Mouse (Mus musculus): ENCODE data around the gene Maco1. TPM values are rescaled to one million over a fixed set of nuclear protein-coding genes. Genes with fewer than 3 reads are reported as not detected.

Gene Maco1
- polyA plus RNA-seq, 1 experiment from 2014 or later: 19.0 TPM

- H3K4me3 ChIP-seq (ENCODE audit: low read depth, low read length): no peak overlapping the region
- ATAC-seq: no peak
- no peak overlapping the region for H3K27ac ChIP-seq (ENCODE audit: low read depth, low read length)
- H3K4me1 ChIP-seq (replicated peaks; ENCODE audit: control insufficient read depth, insufficient read depth, low read length): peaks cover 6% of the 10 kb centered on the region
- 79% methylated on average over 13 of the region's 13 CpGs for WGBS
- no peaks in the 10 kb centered on the region for H3K27me3 ChIP-seq (replicated peaks; ENCODE audit: control insufficient read depth, insufficient read depth, low read length)
- no peak overlapping the region for H3K9ac ChIP-seq (ENCODE audit: low read depth, low read length)
- no peak overlapping the region for H3K4me2 ChIP-seq (replicated peaks; ENCODE audit: low read depth)
- no peaks in the 10 kb centered on the region for H3K9me3 ChIP-seq (ENCODE audit: control insufficient read depth)
- peaks cover 10% of the 10 kb centered on the region; the same call in 1 of the 2 replicates for H3K36me3 ChIP-seq (ENCODE audit: control insufficient read depth, insufficient read depth)
- no peak for TF ChIP-seq CTCF (IDR thresholded peaks at IDR 0.05; ENCODE audit: low read depth)
Observed at GRCm38 (mm10) chr4:134754941-134755340, 98.2 kb downstream of the Maco1 start.

GRCm38 (mm10) chr4:134754371-134754770 is 98.8 kb downstream of the Maco1 start:
- peaks cover under 1% of the 10 kb centered on the region; the same call in 1 of the 2 replicates for H3K4me1 ChIP-seq (replicated peaks; ENCODE audit: control insufficient read depth, insufficient read depth, low read length)
- H3K9ac ChIP-seq (ENCODE audit: low read depth, low read length): no peak overlapping the region
- 75% methylated on average over 10 of the region's 10 CpGs for WGBS
- H3K9me3 ChIP-seq (ENCODE audit: control insufficient read depth): no peaks in the 10 kb centered on the region
- H3K27ac ChIP-seq (ENCODE audit: low read depth, low read length): no peak overlapping the region
- no peak for TF ChIP-seq CTCF (IDR thresholded peaks at IDR 0.05; ENCODE audit: low read depth)
- no peak overlapping the region for H3K4me2 ChIP-seq (replicated peaks; ENCODE audit: low read depth)
- no peaks in the 10 kb centered on the region for H3K27me3 ChIP-seq (replicated peaks; ENCODE audit: control insufficient read depth, insufficient read depth, low read length)
- peaks cover 10% of the 10 kb centered on the region; the same call in 1 of the 2 replicates for H3K36me3 ChIP-seq (ENCODE audit: control insufficient read depth, insufficient read depth)
- no peak overlapping the region for H3K4me3 ChIP-seq (ENCODE audit: low read depth, low read length)
- ATAC-seq: no peak

- Histone ChIP-seq H3K36me3 (ENCODE audit: control insufficient read depth, insufficient read depth) (peaks cover 15% of the 10 kb centered on the region; the same call in 1 of the 2 replicates), H3K4me2 (replicated peaks; ENCODE audit: low read depth) (no peak overlapping the region), H3K4me1 (replicated peaks; ENCODE audit: control insufficient read depth, insufficient read depth, low read length) (no peaks in the 10 kb centered on the region), H3K27me3 (replicated peaks; ENCODE audit: control insufficient read depth, insufficient read depth, low read length) (no peaks in the 10 kb centered on the region), H3K27ac (ENCODE audit: low read depth, low read length) (no peak overlapping the region), H3K9me3 (ENCODE audit: control insufficient read depth) (no peaks in the 10 kb centered on the region), H3K4me3 (ENCODE audit: low read depth, low read length) (no peak overlapping the region), H3K9ac (ENCODE audit: low read depth, low read length) (no peak overlapping the region)
- no peak for ATAC-seq
- no peak for TF ChIP-seq CTCF (IDR thresholded peaks at IDR 0.05; ENCODE audit: low read depth)
- WGBS: 58% methylated on average over 17 of the region's 17 CpGs
Observed at GRCm38 (mm10) chr4:134753516-134754261, 99.5 kb downstream of the Maco1 start.

GRCm38 (mm10) chr4:134752911-134753426 is 100.2 kb downstream of the Maco1 start:
- H3K9me3 ChIP-seq (ENCODE audit: control insufficient read depth): no peaks in the 10 kb centered on the region
- H3K27me3 ChIP-seq (replicated peaks; ENCODE audit: control insufficient read depth, insufficient read depth, low read length): no peaks in the 10 kb centered on the region
- H3K4me2 ChIP-seq (replicated peaks; ENCODE audit: low read depth): no peak overlapping the region
- 75% methylated on average over 11 of the region's 11 CpGs for WGBS
- no peak overlapping the region for H3K4me3 ChIP-seq (ENCODE audit: low read depth, low read length)
- H3K27ac ChIP-seq (ENCODE audit: low read depth, low read length): no peak overlapping the region
- H3K36me3 ChIP-seq (ENCODE audit: control insufficient read depth, insufficient read depth): peaks cover 22% of the 10 kb centered on the region
- no peak for ATAC-seq
- TF ChIP-seq CTCF (IDR thresholded peaks at IDR 0.05; ENCODE audit: low read depth): no peak
- H3K4me1 ChIP-seq (replicated peaks; ENCODE audit: control insufficient read depth, insufficient read depth, low read length): no peaks in the 10 kb centered on the region
- H3K9ac ChIP-seq (ENCODE audit: low read depth, low read length): no peak overlapping the region

Other genes starting within 250 kb of the Maco1 start
- 1.7 TPM in 2 replicates for gene Man1c1, start 149.1 kb downstream of the Maco1 start, polyA plus RNA-seq (2015; fragmentation: Nextera tagmentation; extraction: Ambion mirVana)
- 18.0 and 18.1 TPM in 2 replicates for gene Ldlrap1, start 85.3 kb downstream of the Maco1 start, polyA plus RNA-seq (2015; fragmentation: Nextera tagmentation; extraction: Ambion mirVana)
- 0.10 and 0.16 TPM in 2 replicates for gene Rhd, start 11.2 kb upstream of the Maco1 start, polyA plus RNA-seq (2015; fragmentation: Nextera tagmentation; extraction: Ambion mirVana)
- gene Tmem50a, start 61.7 kb upstream of the Maco1 start, polyA plus RNA-seq (2015; fragmentation: Nextera tagmentation; extraction: Ambion mirVana): 129 and 136 TPM in 2 replicates
- gene Rsrp1, start 70.2 kb upstream of the Maco1 start, polyA plus RNA-seq (2015; fragmentation: Nextera tagmentation; extraction: Ambion mirVana): 252 and 263 TPM in 2 replicates
- gene Syf2, start 77.6 kb upstream of the Maco1 start, polyA plus RNA-seq (2015; fragmentation: Nextera tagmentation; extraction: Ambion mirVana): 76.2 and 88.6 TPM in 2 replicates